Mouse (Mus musculus) midbrain, embryonic 16.5 days (tissue): Measurements from ENCODE around the gene Fzd10. TPM values are rescaled to one million over a fixed set of nuclear protein-coding genes. Genes with fewer than 3 reads are reported as not detected.

ENCODE experiments used
- ATAC-seq: fragments of 200-750 bp; cut with Nextera tagmentation; 2 replicates; pipeline ENCODE4 v1.8.0; 2017; ENCODE audit warnings: moderate TSS enrichment
- H3K27ac ChIP-seq: fragments of 300-500 bp; sonication (generic); 2 replicates; pipeline ENCODE4 v1.5.1; 2014; ENCODE audit warnings: mild to moderate bottlenecking, low read length, mixed read lengths
- H3K27me3 ChIP-seq: fragments of 300-500 bp; sonication (generic); 2 replicates; pipeline ENCODE4 v1.6.1; 2014; ENCODE audit warnings: low read depth, low read length, mixed read lengths; ENCODE audit not compliant: control insufficient read depth, insufficient read depth
- H3K36me3 ChIP-seq: fragments of 300-500 bp; sonication (generic); 2 replicates; pipeline ENCODE4 v1.6.1; 2014; ENCODE audit warnings: mild to moderate bottlenecking, low read length, moderate library complexity, mixed read lengths; ENCODE audit not compliant: control insufficient read depth, insufficient read depth
- H3K4me1 ChIP-seq: fragments of 300-500 bp; sonication (generic); 2 replicates; pipeline ENCODE4 v1.6.1; 2014; ENCODE audit warnings: mild to moderate bottlenecking, low read length, mixed read lengths; ENCODE audit not compliant: control insufficient read depth, insufficient read depth
- H3K4me2 ChIP-seq: fragments of 300-500 bp; sonication (generic); 2 replicates; pipeline ENCODE4 v1.6.1; 2014; ENCODE audit warnings: mild to moderate bottlenecking, low read length, mixed read lengths
- H3K4me3 ChIP-seq: fragments of 300-500 bp; sonication (generic); 2 replicates; pipeline ENCODE4 v1.5.1; 2014; ENCODE audit warnings: low read depth, mild to moderate bottlenecking, low read length, moderate library complexity, mixed read lengths
- H3K9ac ChIP-seq: fragments of 300-500 bp; sonication (generic); 2 replicates; pipeline ENCODE4 v1.6.1; 2014; ENCODE audit warnings: low read depth, low read length, mixed read lengths
- H3K9me3 ChIP-seq: fragments of 300-500 bp; sonication (generic); replicated peaks from 2 replicates; pipeline ENCODE4 v1.6.1; 2014; ENCODE audit warnings: mild to moderate bottlenecking, low read length, mixed read lengths; ENCODE audit not compliant: control insufficient read depth, poor library complexity, severe bottlenecking
- WGBS: fragments of 180-500 bp; shearing (Covaris S2); extraction: QIAGEN DNeasy Blood & Tissue Kit; methylation state at CpG from one replicate; pipeline ENCODE4 v1.1.7; 2014; 5-methylcytosine and 5-hydroxymethylcytosine counted together
- polyA plus RNA-seq: library from polyadenylated mRNA; unstranded; fragments of >200 nt; fragmentation: Nextera tagmentation; extraction: Ambion mirVana; gene quantifications from 2 replicates; pipeline ENCODE4 v1.2.1, GENCODE M21; 2015

Fzd10 gene
- polyA plus RNA-seq: 4.5 and 5.3 TPM in 2 replicates

GRCm38 (mm10) chr5:128600072-128601021 is at the start of gene Fzd10:
Gene Fzd10, plus strand, starts transcription at chr5:128600844.
- H3K4me3 ChIP-seq: peak within 1 kb of the TSS; percentile 51
- peaks cover 33% of the 10 kb centered on the region; the same call in 1 of the 2 replicates for H3K4me1 ChIP-seq
- peaks cover 12% of the 10 kb centered on the region; the same call in 1 of the 2 replicates for H3K27me3 ChIP-seq
- H3K36me3 ChIP-seq: no peaks in the 10 kb centered on the region
- H3K4me2 ChIP-seq: peak within 1 kb of the TSS; percentile 97
- WGBS: 0% methylated on average over 55 of the region's 73 CpGs
- no peaks in the 10 kb centered on the region for H3K9me3 ChIP-seq
- peak within 1 kb of the TSS; percentile 76 for H3K27ac ChIP-seq
- 0 out of 2 replicates have a peak, but pooled peaks have one; percentile 22 for ATAC-seq
- peak within 1 kb of the TSS; percentile 58 for H3K9ac ChIP-seq

- Histone ChIP-seq H3K36me3 (no peaks in the 10 kb centered on the region), H3K4me3 (peak overlapping the region; percentile 26), H3K27ac (peak overlapping the region; percentile 33; the same call in 1 of the 2 replicates), H3K27me3 (no peaks in the 10 kb centered on the region), H3K9ac (peak overlapping the region; percentile 51; the same call in 1 of the 2 replicates), H3K4me2 (peak overlapping the region; percentile 59), H3K4me1 (peaks cover 17% of the 10 kb centered on the region), H3K9me3 (no peaks in the 10 kb centered on the region)
- peak; percentile 51; the same call in 1 of the 2 replicates for ATAC-seq
- 3% methylated on average over 11 of the region's 11 CpGs for WGBS
Observed at GRCm38 (mm10) chr5:128551448-128551847, 49.2 kb upstream of the Fzd10 start.

GRCm38 (mm10) chr5:128552136-128552890 is 48.3 kb upstream of the Fzd10 start:
- Histone ChIP-seq H3K27ac (no peak overlapping the region), H3K4me3 (peak overlapping the region; percentile 26), H3K9ac (0 out of 2 replicates have a peak overlapping the region, but pooled peaks have one; percentile 14), H3K4me1 (peaks cover 17% of the 10 kb centered on the region), H3K27me3 (no peaks in the 10 kb centered on the region), H3K36me3 (no peaks in the 10 kb centered on the region), H3K9me3 (no peaks in the 10 kb centered on the region), H3K4me2 (peak overlapping the region; percentile 59)
- 0 out of 2 replicates have a peak, but pooled peaks have one; percentile 28 for ATAC-seq
- 5% methylated on average over 28 of the region's 28 CpGs for whole genome bisulfite sequencing

- no peaks in the 10 kb centered on the region for H3K36me3 ChIP-seq
- no peak overlapping the region for H3K4me3 ChIP-seq
- ATAC-seq: no peak
- peaks cover 3% of the 10 kb centered on the region for H3K4me1 ChIP-seq
- no peak overlapping the region for H3K9ac ChIP-seq
- H3K27me3 ChIP-seq: no peaks in the 10 kb centered on the region
- H3K9me3 ChIP-seq: no peaks in the 10 kb centered on the region; the same call in 1 of the 2 replicates
- H3K4me2 ChIP-seq: no peak overlapping the region
- H3K27ac ChIP-seq: no peak overlapping the region
- WGBS: 51% methylated on average over 7 of the region's 7 CpGs
Observed at GRCm38 (mm10) chr5:128558126-128558525, 42.5 kb upstream of the Fzd10 start.

GRCm38 (mm10) chr5:128567313-128567712 is 33.3 kb upstream of the Fzd10 start:
- Histone ChIP-seq H3K4me2 (no peak overlapping the region), H3K27me3 (no peaks in the 10 kb centered on the region), H3K9me3 (no peaks in the 10 kb centered on the region), H3K4me1 (no peaks in the 10 kb centered on the region), H3K9ac (no peak overlapping the region), H3K27ac (no peak overlapping the region), H3K36me3 (no peaks in the 10 kb centered on the region), H3K4me3 (no peak overlapping the region)
- no peak for ATAC-seq
- WGBS: 16% methylated on average over 6 of the region's 6 CpGs

DNA sequence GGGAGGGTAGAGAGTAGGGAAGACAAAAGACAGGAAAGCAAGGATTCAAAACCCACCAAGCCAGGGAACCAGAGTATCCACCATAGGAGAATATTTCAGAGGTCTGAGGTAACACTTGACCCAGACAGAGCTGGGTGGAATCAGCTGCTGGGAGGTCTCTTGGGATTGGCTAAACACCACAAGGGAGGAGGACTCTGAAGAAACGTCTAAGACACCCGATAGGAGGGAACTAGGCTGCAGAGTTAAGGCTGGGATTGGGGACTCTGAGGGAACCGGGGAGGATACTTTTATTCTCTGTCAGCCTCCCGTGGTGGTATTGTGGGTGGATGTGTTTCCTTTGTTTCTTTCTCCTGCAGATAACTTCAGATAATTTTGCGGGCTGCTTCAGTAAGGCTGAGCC is 31.7 kb upstream of the Fzd10 start:
- Histone ChIP-seq H3K4me1 (no peaks in the 10 kb centered on the region), H3K4me3 (no peak overlapping the region), H3K4me2 (no peak overlapping the region), H3K27me3 (no peaks in the 10 kb centered on the region), H3K9ac (no peak overlapping the region), H3K9me3 (no peaks in the 10 kb centered on the region), H3K36me3 (no peaks in the 10 kb centered on the region), H3K27ac (no peak overlapping the region)
- no peak for ATAC-seq
- 12% methylated on average over 5 of the region's 5 CpGs for WGBS

- H3K4me3 ChIP-seq: no peak overlapping the region
- no peaks in the 10 kb centered on the region for H3K4me1 ChIP-seq
- H3K27ac ChIP-seq: no peak overlapping the region
- no peak for ATAC-seq
- 73% methylated on average over 5 of the region's 5 CpGs for WGBS
- no peak overlapping the region for H3K9ac ChIP-seq
- H3K4me2 ChIP-seq: no peak overlapping the region
- no peaks in the 10 kb centered on the region for H3K36me3 ChIP-seq
- H3K27me3 ChIP-seq: no peaks in the 10 kb centered on the region
- no peaks in the 10 kb centered on the region for H3K9me3 ChIP-seq
Observed at GRCm38 (mm10) chr5:128570091-128570490, 30.6 kb upstream of the Fzd10 start.

DNA sequence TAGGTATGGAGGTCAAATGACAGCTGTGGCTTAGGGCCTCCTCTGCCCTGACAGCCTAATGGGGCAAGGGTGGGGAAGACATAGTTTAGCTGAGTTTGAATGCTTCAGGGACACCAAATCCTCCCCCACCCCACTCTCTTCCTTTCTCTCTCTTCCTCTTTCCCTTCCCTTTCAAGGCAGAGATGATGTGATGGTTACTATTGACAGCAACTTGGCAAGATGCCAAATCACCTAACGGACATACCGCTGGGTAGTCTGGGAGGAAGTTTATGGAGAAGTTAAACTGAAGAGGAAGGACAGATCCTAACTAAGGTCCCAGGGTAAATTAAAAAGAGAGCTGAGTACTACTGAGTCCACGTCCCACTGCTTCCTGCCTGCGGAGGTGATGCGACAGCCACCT is 29.8 kb upstream of the Fzd10 start:
- Histone ChIP-seq H3K4me1 (no peaks in the 10 kb centered on the region), H3K9me3 (no peaks in the 10 kb centered on the region), H3K9ac (no peak overlapping the region), H3K4me2 (no peak overlapping the region), H3K27me3 (no peaks in the 10 kb centered on the region), H3K36me3 (no peaks in the 10 kb centered on the region), H3K4me3 (no peak overlapping the region), H3K27ac (no peak overlapping the region)
- ATAC-seq: no peak
- WGBS: 83% methylated on average over 5 of the region's 5 CpGs
